Mouse (Mus musculus) heart, postnatal 0 days (tissue): ENCODE measurements around the gene Gm3250. TPM values are rescaled to one million over a fixed set of nuclear protein-coding genes. Genes with fewer than 3 reads are reported as not detected.
"Not testable (repeated sequence)": the region's sequence is repeated elsewhere in the genome, so short reads cannot be mapped to it uniquely, and the experiment has no call there.

Experiments used
- ATAC-seq: fragments of 200-750 bp; cut with Nextera tagmentation; 2 replicates; pipeline ENCODE4 v1.8.0; 2017; ENCODE audit warnings: low read depth, moderate number of reproducible peaks, moderate library complexity; ENCODE audit not compliant: insufficient read depth
- DNase-seq: peaks from one replicate; pipeline ENCODE4 v3.0.0-alpha.2; 2016; ENCODE audit warnings: low spot score
- H3K27ac ChIP-seq: fragments of 300-500 bp; sonication (generic); 2 replicates; pipeline ENCODE4 v1.5.1; 2014; ENCODE audit warnings: low read depth, mild to moderate bottlenecking
- H3K27me3 ChIP-seq: fragments of 300-500 bp; sonication (generic); 2 replicates; pipeline ENCODE4 v1.6.1; 2014; ENCODE audit warnings: low read length, mixed read lengths; ENCODE audit not compliant: control insufficient read depth, insufficient read depth
- H3K36me3 ChIP-seq: fragments of 300-500 bp; sonication (generic); replicated peaks from 2 replicates; pipeline ENCODE4 v1.6.1; 2014; ENCODE audit warnings: low read length, mixed read lengths; ENCODE audit not compliant: control insufficient read depth, insufficient read depth
- H3K4me1 ChIP-seq: fragments of 300-500 bp; sonication (generic); 2 replicates; pipeline ENCODE4 v1.6.1; 2014; ENCODE audit warnings: antibody characterized with exemption; ENCODE audit not compliant: control insufficient read depth, insufficient read depth
- H3K4me2 ChIP-seq: fragments of 300-500 bp; sonication (generic); 2 replicates; pipeline ENCODE4 v1.6.1; 2014; ENCODE audit warnings: low read depth, mild to moderate bottlenecking, low read length, moderate library complexity
- H3K4me3 ChIP-seq: fragments of 300-500 bp; sonication (generic); 2 replicates; pipeline ENCODE4 v1.5.1; 2014; ENCODE audit warnings: low read depth, low read length
- H3K9ac ChIP-seq: fragments of 300-500 bp; sonication (generic); replicated peaks from 2 replicates; pipeline ENCODE4 v1.6.1; 2014; ENCODE audit warnings: low read depth, low read length, mixed read lengths
- H3K9me3 ChIP-seq: fragments of 300-500 bp; sonication (generic); replicated peaks from 2 replicates; pipeline ENCODE4 v1.6.1; 2016; ENCODE audit warnings: low read length; ENCODE audit not compliant: control insufficient read depth
- CTCF ChIP-seq: IDR thresholded peaks from 2 replicates; pipeline ENCODE4 v1.5.1; 2016; ENCODE audit warnings: antibody characterized with exemption, control low read depth, low read depth
- EP300 ChIP-seq: IDR thresholded peaks from 2 replicates; pipeline ENCODE4 v1.6.1; 2016; ENCODE audit warnings: antibody characterized with exemption, low read depth
- WGBS: fragments of 180-500 bp; shearing (Covaris S2); extraction: QIAGEN DNeasy Blood & Tissue Kit; methylation state at CpG from one replicate; pipeline ENCODE4 v1.1.7; 2014; 5-methylcytosine and 5-hydroxymethylcytosine counted together
- polyA plus RNA-seq: library from polyadenylated mRNA; unstranded; fragments of >200 nt; fragmentation: Nextera tagmentation; extraction: Ambion mirVana; gene quantifications from 2 replicates; pipeline ENCODE4 v1.2.1, GENCODE M21; 2015
- total RNA-seq: library from RNA; depleted of rRNA; stranded (reverse); fragments of >200 nt; gene quantifications from 2 replicates; pipeline ENCODE4 v1.2.3, GENCODE M21; 2014; ENCODE audit warnings: low replicate concordance

The Gm3250 gene
- total and polyA plus RNA-seq, 2 experiments from 2014 or later, result not detected

- H3K9me3 ChIP-seq, result no peaks in the 10 kb centered on the region
- no peak within 1 kb of the TSS for H3K27ac ChIP-seq
- no peak within 1 kb of the TSS for H3K4me3 ChIP-seq
- DNase-seq, result no peak
- 63% methylated on average over 2 of the region's 2 CpGs for WGBS
- H3K27me3 ChIP-seq, result no peaks in the 10 kb centered on the region
- no peak for ATAC-seq
- H3K4me1 ChIP-seq, result no peaks in the 10 kb centered on the region
- no peak within 1 kb of the TSS for H3K4me2 ChIP-seq
- TF ChIP-seq CTCF (no peak), EP300 (no peak)
- no peaks in the 10 kb centered on the region for H3K36me3 ChIP-seq
- no peak within 1 kb of the TSS for H3K9ac ChIP-seq
Measured at GRCm38 (mm10) chr10:77794976-77795375, 12.6 kb upstream of the Gm3250 start, which contains the start of gene Gm9639. Gm9639 (minus strand) TSS chr10:77795076.

GRCm38 (mm10) chr10:77788621-77789020, 6.3 kb upstream of the Gm3250 start:
- DNase-seq (no peak), ATAC-seq (no peak)
- Histone ChIP-seq H3K9ac (no peak overlapping the region), H3K4me1 (no peaks in the 10 kb centered on the region), H3K9me3 (no peaks in the 10 kb centered on the region), H3K4me3 (no peak overlapping the region), H3K4me2 (no peak overlapping the region), H3K27me3 (no peaks in the 10 kb centered on the region), H3K36me3 (no peaks in the 10 kb centered on the region), H3K27ac (no peak overlapping the region)
- 85% methylated on average over 2 of the region's 2 CpGs for WGBS
- TF ChIP-seq CTCF, result no peak
- TF ChIP-seq EP300, result no peak

- not testable (repeated sequence) for H3K4me3 ChIP-seq, H3K27me3 ChIP-seq, H3K4me2 ChIP-seq, H3K4me1 ChIP-seq, DNase-seq, H3K9ac ChIP-seq, H3K27ac ChIP-seq, H3K9me3 ChIP-seq, H3K36me3 ChIP-seq, ATAC-seq
- WGBS, result 60% methylated on average over 1 of the region's 1 CpGs
Measured at GRCm38 (mm10) chr10:77787876-77788275, 5.5 kb upstream of the Gm3250 start, which contains the start of gene Gm7137. Gm7137 (minus strand) TSS chr10:77788200.

- H3K4me2 ChIP-seq, H3K9me3 ChIP-seq, H3K4me1 ChIP-seq, H3K9ac ChIP-seq, DNase-seq, H3K27ac ChIP-seq, H3K4me3 ChIP-seq, H3K36me3 ChIP-seq, H3K27me3 ChIP-seq: not testable (repeated sequence)
- peak; percentile 88 for ATAC-seq
- 10% methylated on average over 1 of the region's 3 CpGs for WGBS
Measured at GRCm38 (mm10) chr10:77783396-77783795, 1.1 kb upstream of the Gm3250 start.

- not testable (repeated sequence) for H3K9ac ChIP-seq, H3K27ac ChIP-seq, H3K27me3 ChIP-seq, H3K4me3 ChIP-seq, H3K9me3 ChIP-seq, H3K4me2 ChIP-seq, H3K36me3 ChIP-seq, H3K4me1 ChIP-seq, DNase-seq, ATAC-seq
- 20% methylated on average over 1 of the region's 1 CpGs for WGBS
Measured at GRCm38 (mm10) chr10:77776844-77777243, 5.5 kb downstream of the Gm3250 start, which contains the start of gene Gm7138. Gm7138 (minus strand) TSS chr10:77776944.

GRCm38 (mm10) chr10:77772142-77772541, 10.2 kb downstream of the Gm3250 start:
- H3K4me2 ChIP-seq, H3K4me1 ChIP-seq, DNase-seq, H3K9me3 ChIP-seq, H3K27me3 ChIP-seq, H3K36me3 ChIP-seq, H3K27ac ChIP-seq, H3K4me3 ChIP-seq, H3K9ac ChIP-seq: not testable (repeated sequence)
- no CpG with 5 or more reads among the region's 3 CpGs for WGBS
- peak; percentile 81 for ATAC-seq

GRCm38 (mm10) chr10:77771225-77771624, 11.1 kb downstream of the Gm3250 start, which contains the start of gene Gm3238:
Gm3238 (minus strand) TSS chr10:77771325.
- H3K9ac ChIP-seq, H3K27ac ChIP-seq, ATAC-seq, H3K4me2 ChIP-seq, DNase-seq, H3K9me3 ChIP-seq, H3K36me3 ChIP-seq, H3K4me3 ChIP-seq, H3K27me3 ChIP-seq, H3K4me1 ChIP-seq: not testable (repeated sequence)
- WGBS, result no CpG with 5 or more reads among the region's 1 CpGs
